Mouse (Mus musculus) layer of hippocampus, adult 11-12 months (tissue): ENCODE results near the gene Enc1.
A peak's percentile ranks its signal among the peaks of the same experiment; 100 is the strongest.

ENCODE experiments used
- DNase-seq: peaks from one replicate; pipeline ENCODE4 v3.0.0; 2022; ENCODE audit warnings: low spot score

The Enc1 gene

DNA sequence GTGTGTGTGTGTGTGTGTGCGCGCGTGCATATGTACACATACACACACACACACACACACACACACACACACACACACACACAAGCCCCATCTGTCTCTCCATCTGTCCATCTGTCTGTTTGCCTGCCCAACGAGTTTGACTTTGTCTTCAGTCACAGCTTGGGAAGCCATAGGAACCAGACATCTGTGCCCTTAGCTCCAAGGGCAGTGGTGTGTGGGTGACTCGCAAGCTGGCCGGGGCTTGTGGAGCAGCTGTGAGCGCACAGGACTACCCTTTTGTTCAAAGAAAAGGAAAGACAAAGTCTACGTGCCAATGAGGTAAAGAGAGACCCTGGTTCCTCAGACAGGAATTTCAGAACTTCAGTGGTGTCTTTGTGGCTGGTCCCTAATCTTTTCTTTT lies 51.1 kb downstream of the Enc1 start:
- peak; percentile 28 for DNase-seq

GRCm38 (mm10) chr13:97292451-97293245 lies 51.7 kb downstream of the Enc1 start:
- DNase-seq: no peak

GRCm38 (mm10) chr13:97295101-97295852 lies 54.4 kb downstream of the Enc1 start:
- DNase-seq: no peak

DNA sequence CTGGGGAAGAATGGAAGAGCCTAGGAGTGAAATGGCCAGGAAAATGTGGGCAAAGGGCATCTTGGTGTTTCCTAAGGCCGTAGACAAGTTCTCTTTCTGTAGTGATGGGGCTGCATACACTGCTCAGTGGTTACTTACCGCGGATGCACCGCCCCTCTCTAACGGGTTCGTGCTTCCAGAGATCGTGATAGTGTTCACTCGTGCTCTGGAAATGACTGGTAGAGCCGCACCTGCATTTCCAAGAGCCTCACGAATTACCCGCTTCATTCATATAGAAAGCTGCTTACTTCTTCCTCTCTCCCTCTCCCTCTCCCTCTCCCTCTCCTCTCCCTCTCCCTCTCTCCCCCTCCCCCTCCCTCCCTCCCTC lies 54.9 kb downstream of the Enc1 start:
- no peak for DNase-seq

- DNase-seq: no peak
Observed at GRCm38 (mm10) chr13:97296281-97296680, 55.4 kb downstream of the Enc1 start.

DNA sequence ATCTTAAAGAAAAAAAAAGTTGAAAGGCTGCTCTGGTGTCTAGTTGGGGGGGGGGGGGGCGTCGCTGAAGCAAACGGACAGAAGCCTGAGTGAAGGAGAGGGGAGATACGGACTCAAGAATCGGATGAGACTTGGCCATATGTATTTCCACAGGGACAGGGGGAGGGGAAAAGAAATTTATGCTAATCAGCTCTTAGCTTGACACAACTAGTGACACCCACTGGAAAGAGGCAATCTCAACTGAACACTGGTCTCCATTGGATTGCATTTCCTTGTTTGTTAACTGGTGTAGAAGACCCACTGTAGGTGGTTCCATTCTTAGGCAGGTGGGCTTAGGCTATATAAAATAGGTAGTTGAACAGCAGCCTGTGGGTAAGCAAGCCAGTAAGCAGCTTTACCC lies 55.9 kb downstream of the Enc1 start:
- no peak for DNase-seq

DNA sequence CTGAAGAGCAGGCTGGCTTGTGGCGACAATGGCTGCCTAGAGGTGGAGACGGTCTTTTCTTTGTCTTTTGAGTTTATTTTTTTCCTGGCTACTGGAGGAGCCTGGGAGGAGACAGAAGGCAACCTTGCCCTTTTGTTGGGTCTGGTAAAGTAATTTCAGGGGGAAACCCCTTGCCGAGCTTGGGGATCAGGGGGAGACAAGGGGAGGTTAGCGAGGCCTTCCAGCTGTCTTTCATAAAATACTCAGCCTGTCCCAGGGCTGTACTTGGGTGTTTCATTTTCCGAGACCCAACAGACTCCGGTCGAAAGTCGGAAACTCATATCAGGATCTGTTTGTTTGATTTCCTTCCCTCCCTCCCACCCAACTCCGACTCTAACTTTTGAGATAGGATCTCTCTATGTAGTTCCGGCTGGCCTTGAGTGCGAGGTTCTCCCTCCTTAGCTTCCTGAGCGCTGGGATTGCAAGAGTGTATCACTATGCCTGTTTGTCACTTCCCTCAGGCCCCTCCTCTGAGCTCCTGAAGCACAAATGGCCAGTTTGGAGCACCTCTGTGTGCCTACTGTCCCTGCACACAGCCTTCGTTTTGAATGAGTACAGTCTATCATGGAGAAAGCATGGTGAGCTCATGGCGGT lies 56.6 kb downstream of the Enc1 start:
- DNase-seq: no peak

DNA sequence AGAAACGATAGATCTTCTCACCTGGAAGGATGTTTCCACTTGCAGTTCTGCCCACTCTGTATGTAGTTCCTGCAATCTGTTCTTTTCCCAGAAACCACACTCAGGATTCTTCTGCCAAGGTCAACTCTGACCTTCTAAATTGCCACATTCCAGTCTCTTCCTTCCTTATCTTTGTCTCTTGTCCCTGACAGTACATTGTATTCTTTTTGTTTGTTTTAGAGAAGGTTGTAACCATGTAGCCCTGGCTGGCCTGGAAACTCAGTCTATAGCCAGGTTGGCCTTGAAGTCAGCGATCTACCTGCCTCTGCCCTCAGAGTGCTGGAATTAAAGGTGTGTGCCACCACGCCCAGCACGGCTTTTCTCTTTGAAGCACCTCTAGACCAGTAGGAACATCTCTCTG lies 58.0 kb downstream of the Enc1 start:
- DNase-seq: no peak

DNA sequence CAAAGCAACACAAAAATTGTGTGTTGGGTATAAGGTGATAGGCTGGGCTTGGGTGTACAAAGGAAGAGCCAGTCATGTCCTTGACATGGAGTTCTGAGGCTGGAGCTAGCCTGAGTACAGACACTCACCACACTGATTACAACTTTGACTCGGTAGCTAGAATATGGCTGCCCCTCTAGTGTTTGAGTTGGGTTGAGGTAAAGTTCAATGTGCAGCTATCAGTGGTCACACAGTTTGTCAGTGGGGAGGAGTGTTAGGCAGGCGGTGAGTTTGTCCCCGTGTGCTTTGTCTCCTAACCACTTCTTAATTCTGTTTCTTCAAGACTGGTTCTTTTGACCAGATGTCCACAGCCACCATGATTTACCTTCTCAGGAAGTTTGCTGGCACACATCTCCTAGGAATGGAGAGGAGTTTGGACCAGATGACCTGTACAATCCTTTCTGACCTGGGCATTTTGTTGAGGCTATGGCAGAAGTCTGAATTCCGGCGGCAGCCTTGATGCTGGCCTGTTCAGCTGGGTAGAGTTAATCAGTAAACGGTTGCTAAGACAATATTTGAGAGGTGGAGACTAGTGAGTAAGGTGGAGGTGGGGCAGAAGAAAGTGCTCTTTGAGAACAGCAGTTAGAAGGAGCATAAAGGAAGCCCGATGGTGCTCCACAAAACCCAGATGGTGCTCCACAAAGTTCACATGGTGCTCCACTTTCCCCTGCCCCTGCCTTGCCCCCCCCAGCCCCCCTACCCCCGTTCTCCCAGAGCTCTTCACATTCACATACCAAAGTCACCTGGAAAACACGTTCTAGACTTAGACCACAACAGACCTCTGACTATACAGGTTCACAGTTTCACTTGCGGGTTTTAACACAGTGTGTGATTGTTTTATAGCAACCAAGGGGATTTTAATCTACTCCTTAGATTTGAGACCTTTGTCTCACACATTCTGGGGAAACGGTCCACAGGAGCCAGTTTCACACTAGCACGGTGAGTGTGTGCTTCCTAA lies 59.3 kb downstream of the Enc1 start:
- no peak for DNase-seq
